Mouse (Mus musculus): ENCODE results near the gene Cd302. TPM values are rescaled to one million over a fixed set of nuclear protein-coding genes. Genes with fewer than 3 reads are reported as not detected.

The Cd302 gene
- total RNA-seq, 2 experiments from 2014 or later = 9.3 to 12.2 TPM

DNA sequence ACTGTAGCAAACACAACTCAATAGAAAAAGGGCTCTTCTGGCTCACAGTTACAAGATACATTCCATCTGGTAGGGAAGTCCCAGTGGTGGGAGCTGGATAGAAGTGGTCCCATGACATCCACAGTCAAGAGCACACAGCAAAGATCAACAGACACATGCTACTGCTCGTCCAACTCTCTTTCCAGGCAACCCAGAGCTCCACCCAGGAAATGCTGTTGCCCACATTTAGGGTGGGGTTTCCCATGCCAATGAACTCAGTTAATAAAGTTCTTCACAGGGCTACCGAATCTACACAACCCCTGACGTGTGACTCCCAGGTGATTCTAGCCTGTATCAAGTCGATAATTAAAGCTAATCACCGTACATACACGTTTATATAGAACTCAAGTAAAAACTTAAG lies 80.1 kb downstream of the Cd302 start:
- intact Hi-C loops (cut with DNase I; ENCODE audit: low total_unique reads) = loop anchor here (10.0 kb wide), 1 partner anchor 239 kb away; no protein-coding TSS in a partner anchor
- no peak for DNase-seq

DNA sequence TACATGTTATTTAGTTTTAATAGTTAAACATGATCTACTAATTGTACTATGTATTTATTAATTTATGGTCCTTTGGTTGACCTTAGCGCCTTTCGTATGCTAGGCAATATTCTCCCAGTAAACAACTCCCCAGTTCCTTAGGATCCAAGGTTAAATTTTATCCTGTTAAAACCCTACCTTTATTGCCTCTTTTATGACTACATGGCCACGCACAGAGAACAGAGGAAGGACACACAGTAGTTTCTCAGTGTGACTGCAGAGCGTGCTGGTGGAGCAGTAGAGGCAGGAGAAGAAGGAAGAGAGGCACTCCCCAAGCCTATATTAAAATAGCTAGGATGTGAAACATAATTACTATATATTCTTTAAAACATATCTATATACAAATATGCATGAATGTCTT lies 80.6 kb downstream of the Cd302 start:
- intact Hi-C loops (cut with DNase I; ENCODE audit: low total_unique reads) = loop anchor here (10.0 kb wide), 1 partner anchor 239 kb away; no protein-coding TSS in a partner anchor
- no peak for DNase-seq

DNA sequence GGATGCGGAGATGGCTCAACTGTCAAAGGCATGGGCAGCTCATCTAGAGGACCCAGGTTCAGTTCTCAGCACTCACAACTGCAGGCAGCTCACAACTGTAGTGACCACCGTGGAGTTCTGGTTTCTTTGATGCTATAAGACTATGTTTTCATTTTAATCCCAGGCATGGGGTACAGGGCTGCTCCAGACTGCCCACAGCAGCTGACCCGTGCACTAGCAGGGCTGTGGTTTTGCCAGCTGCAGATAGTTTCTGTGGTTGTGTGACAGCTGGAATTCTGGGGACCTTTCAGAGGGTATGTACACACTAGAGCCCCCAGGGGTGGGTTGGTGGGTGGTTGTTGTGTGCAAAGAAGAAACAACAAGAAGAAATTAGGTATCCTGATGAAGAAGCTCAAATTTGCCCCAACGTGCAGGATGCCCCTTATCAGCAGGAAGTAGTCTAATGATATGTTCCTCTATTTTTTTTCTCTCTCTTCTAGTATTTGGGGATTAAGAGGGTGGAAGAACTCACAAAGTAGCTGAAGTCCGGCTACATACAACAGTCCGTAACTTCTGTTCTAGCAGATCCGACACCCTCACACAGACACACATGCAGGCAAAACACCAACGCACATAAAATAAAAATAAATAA lies 81.3 kb downstream of the Cd302 start:
- DNase-seq = no peak
- intact Hi-C loops (cut with DNase I; ENCODE audit: low total_unique reads) = loop anchor here (10.0 kb wide), 1 partner anchor 238 kb away; no protein-coding TSS in a partner anchor

Other genes starting within 250 kb of the Cd302 start
- gene Baz2b, start 74.6 kb downstream of the Cd302 start, total RNA-seq (2021) = 10 to 100 TPM; 31.2 to 34.9 TPM
- gene March7, start 74.6 kb downstream of the Cd302 start, total RNA-seq (2021) = 10 to 100 TPM; 26.9 to 27.9 TPM
- under 1 TPM; 0.04 to 0.09 TPM for gene Ly75, start 98.8 kb upstream of the Cd302 start, total RNA-seq (2021)